ENCODE assay signal across 8 mouse cellular contexts in genomic region chr2:169297841-169298627, GRCm38 (mm10).
A peak's percentile ranks its signal among the peaks of the same experiment; 100 is the strongest.
DNase-seq lines count a peak whose midpoint lies in the region; ATAC-seq lines count a peak whose summit lies in the region.

No protein-coding gene starts in this region.

- 0 out of 2 replicates have a peak, but pooled peaks cover 6% of the 10 kb centered on the region for H3K27me3 ChIP-seq in heart, embryonic 10.5 days (ENCODE audit: insufficient read depth, poor library complexity, severe bottlenecking)

- H3K9me3 ChIP-seq in heart, embryonic 10.5 days, result no peaks in the 10 kb centered on the region

- peak overlapping the region; percentile 22 for H3K4me3 ChIP-seq in heart, embryonic 10.5 days

- H3K4me1 ChIP-seq in heart, embryonic 10.5 days, result peaks cover 13% of the 10 kb centered on the region; the same call in 1 of the 2 replicates

- no peak for ATAC-seq in megakaryocyte progenitor cell, adult 5-6 weeks (replicated peaks; ENCODE audit: poor library complexity)

- 36% methylated on average over 21 of the region's 21 CpGs for WGBS in heart, embryonic 10.5 days

- DNase-seq in right cerebral cortex, postnatal 4 days, result peak; percentile 35
- no peak for DNase-seq in right cerebral cortex, adult 18-20 months
- DNase-seq in heart, embryonic 10.5 days (ENCODE audit: low spot score), result no peak
- peak; percentile 2 for DNase-seq in kidney, adult 18-20 months
- peak; percentile 86 for DNase-seq in mesoderm, embryonic 11.5 days (ENCODE audit: low read depth, low spot score)
- DNase-seq in testis, postnatal 14 days (ENCODE audit: low spot score), result peak; percentile 10
- DNase-seq in urinary bladder, postnatal 25 days (ENCODE audit: low spot score), result no peak

- H3K36me3 ChIP-seq in heart, embryonic 10.5 days, result no peaks in the 10 kb centered on the region

- peak overlapping the region; percentile 31 for H3K27ac ChIP-seq in heart, embryonic 10.5 days

Comparison
In these comparisons a context has a peak if more than half of its experiments do, and no peak if none do; other contexts are left out.
1. DNase-seq: peak in right cerebral cortex, postnatal 4 days (single experiment), kidney, adult 18-20 months (single experiment), mesoderm, embryonic 11.5 days (single experiment) and testis, postnatal 14 days (single experiment); none in right cerebral cortex, adult 18-20 months (single experiment), heart, embryonic 10.5 days (single experiment) and urinary bladder, postnatal 25 days (single experiment).